Mouse (Mus musculus): ENCODE results near the gene Emg1.
"Not testable (repeated sequence)": the region's sequence is repeated elsewhere in the genome, so short reads cannot be mapped to it uniquely, and the experiment has no call there.

Gene Emg1

DNA sequence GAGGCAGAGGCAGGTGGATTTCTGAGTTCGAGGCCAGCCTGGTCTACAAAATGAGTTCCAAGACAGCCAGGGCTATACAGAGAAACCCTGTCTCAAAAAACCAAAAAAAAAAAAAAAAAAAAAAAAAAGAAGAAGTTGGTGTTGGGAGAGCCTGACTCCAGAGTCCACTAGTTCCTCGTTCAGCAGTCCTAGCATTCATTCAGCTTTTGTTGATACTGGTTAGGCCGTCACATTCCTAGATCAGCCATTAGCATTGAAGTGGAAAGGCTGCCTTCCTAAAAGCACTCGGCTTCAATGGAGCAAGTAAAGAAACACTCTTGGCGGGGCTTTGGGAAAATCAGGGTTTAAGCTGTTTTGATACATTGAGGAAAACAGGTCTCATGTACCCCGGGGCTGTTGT, 29.7 kb downstream of the Emg1 start:
- not testable (repeated sequence) for DNase-seq

DNA sequence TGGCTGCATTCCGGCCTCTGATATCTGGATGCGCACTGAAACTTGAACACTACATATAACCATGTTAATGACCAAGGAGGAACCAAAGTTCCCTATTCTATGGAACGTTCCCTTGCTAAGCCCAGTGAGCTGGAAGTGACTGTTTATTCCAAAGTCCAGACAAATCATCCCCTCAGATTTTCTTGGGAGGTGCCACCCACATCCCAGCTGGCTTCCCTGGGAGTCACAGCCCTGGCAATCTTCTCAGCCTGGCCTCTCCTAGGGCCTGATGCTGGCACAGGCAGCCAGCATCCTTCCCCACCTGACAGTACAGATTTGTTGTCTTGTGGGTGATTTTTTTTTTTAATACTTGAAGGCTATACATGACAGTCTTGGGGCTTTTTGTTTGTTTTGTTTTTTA, 32.5 kb downstream of the Emg1 start:
- no peak for DNase-seq

DNA sequence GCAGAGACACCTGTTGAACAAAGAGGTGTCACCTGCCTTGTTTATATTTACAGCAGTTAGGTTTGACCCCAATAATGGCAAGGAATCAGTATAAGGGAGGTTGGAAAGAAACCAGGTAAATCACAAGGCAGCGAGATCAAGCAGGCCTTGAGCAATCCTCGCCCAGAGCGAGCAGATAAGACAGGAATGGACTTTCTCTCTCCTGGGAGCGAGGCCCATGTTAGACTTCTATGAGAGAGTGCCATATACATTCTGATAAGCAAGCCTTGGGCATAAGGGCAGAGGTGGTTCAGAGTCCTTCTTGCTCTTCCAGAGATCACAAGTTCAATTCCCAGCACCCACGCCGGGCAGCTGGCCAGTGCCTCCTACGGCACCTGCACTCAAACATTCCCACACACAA, 33.2 kb downstream of the Emg1 start:
- DNase-seq, result no peak

DNA sequence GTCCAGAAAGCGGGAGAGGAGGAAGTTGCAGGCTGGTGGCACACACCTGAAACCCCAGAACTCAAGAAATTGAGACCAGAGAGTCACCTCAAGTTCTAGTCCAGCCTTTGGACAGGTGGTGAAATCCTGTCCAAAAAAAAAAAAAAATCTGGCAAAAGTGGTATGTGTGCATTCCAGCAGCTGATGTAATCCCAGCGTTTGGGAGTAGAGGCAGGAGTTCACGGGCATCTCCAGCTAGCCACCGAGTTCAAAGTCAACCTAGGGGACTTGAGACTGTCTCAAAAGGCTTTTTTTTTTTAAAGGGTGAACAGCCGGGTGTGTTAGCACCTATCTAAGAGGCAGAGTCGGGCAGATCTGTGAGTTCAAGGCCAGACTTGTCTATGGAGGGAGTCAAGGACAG, 35.8 kb downstream of the Emg1 start:
- DNase-seq, result no peak

DNA sequence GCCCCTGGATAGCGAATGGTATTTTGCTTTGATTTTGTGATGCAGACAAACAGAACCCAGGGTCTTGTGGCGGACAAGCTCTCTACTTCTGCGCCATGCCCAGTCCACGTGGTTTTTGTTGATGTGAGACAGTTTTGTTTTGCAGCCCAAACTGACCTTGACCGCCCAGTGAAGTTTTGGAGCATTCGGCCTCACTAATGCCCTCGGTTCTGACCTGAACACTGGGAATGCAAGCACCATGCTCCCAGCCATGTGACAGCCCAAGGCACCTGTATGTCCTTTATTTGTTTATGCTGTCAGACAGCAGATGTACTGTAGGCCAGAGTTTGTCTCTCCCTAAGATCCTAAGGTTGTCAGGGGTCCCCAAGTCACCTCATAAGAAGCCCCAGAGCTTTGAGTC, 37.4 kb downstream of the Emg1 start:
- no peak for DNase-seq

DNA sequence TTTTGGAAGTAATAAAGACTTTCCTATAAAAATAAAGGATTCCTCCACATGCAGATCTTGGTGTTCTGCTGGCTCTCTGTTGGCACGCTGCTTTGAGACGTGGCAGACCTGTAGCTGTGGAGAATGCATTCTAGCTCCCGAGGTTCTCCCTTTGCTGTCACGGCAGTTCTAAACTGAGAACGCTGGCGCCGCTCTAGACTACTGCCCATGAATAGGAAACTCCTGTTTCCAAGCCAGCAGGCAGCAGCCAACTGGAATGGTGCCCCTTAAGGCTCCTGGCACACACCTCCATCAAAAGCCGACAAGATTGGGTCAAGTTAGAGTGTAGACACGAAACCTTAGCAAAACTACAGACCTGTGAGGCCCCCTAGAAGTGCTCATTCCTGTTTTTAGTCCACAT, 38.4 kb downstream of the Emg1 start:
- no peak for DNase-seq

DNA sequence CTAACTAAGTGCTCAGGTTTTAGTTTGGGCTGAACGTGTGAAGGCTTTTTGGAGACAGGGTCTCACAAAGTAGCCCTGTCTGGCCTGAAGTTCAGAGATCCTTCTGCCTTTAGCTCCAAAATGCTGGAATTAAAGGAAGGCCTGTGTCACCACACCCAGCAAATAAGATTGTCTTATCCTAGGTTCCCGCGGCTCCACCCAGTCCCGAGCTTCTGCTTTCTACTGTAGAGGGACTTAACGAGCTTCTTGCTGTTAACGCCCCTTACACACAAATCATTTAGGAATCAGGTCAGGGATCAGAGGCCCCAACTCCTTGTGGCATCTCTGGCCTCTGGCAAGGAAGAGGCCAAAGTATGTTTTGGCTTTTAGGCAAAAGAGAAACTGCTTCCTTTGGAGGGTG, 39.9 kb downstream of the Emg1 start:
- DNase-seq, result no peak

DNA sequence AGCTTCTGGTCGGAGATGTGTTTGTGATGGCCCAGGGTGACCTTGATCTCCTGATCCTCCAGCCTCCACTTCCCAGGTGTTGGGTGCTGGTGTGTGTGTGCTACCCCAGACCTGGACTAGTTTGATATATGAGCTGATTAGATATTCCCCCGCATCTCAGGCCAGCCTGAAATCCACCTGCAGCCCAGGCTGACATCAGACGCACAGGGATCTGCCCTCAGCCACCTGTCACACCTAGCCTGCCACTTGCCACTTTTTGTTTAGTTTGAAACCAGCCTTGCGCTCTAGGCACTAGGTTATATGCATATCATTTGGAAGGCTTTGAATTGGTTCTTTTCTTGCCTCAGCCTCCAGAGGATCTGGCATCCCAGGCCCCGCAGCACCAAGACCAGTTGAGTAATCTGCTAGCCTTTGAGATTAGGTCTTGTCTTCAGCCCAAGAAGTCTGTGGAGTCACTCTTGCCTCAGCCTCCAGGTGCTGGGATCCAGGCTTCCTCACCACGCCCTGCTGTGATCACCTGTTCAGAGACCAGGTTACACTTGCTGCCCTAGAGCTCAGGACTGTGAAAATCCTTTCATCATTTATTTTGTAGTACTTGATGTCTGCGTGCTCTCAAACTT, 41.6 kb downstream of the Emg1 start:
- no peak for DNase-seq

DNA sequence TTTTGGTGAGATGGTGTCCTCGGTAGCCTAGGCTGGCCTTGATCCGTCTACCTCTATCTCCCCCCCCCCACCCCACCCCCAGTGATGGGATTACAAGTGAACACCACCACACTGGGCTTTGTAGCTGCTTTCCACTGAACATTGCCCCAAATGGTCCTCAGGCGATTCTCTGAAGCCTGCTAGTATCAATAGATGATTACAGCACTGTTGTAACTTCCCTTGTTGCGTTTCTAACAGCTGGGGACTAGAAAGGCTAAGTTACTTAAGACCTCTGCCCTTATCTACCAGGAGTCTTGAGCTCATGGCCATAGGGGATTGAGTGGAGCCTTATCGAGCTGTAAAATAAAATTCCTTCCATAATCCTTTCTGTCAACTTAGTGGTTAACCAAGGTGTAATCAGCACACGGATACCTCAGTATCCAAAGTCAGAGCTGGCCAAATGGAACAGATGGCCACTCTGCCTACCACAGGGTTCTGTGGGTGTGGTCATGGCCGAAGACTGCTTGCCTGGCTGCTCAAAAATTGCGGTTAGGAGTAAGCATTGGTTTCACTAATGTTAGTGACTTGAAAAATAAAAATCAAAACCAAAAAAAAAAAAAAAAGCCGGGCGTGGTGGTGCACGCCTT, 42.6 kb downstream of the Emg1 start:
- no peak for DNase-seq

DNA sequence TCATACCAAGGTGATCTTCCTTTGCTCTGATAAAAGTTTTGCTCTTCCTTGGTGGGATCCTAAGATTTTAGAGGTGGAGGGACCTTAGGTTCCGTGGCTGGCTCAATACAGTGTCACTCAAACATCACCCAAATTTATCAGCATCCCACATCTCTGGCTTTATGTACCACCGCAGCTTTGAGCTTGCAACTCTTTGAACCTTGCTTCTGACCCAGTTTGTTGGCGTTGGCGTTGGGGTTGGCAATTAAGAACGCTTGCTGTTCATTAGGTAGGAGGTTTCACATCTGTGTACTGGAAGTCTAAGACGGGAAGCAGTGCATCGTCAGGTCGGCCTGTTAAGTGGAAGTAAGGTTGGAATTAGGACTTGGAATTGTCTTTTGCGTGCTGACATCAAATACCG, 47.0 kb downstream of the Emg1 start:
- no peak for DNase-seq

DNA sequence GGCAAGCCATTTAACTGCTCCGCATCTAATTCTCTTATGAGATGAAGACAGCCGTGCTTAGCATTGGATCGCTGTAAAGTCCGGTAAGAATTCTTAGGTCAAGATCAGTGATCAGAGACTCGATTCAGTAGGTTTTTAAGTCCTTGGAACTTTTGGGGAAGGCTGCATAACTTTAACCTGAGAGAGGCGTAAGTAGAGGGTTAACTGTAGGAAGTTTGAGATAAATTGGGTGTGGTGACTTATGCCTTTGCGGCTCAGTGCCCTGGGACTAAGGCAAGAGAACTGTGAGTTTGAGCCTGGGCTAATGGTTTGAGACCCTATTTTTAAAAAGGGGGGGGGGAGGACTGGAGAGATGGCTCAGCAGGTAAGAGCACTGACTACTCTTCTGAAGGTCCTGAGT, 47.7 kb downstream of the Emg1 start:
- no peak for DNase-seq

DNA sequence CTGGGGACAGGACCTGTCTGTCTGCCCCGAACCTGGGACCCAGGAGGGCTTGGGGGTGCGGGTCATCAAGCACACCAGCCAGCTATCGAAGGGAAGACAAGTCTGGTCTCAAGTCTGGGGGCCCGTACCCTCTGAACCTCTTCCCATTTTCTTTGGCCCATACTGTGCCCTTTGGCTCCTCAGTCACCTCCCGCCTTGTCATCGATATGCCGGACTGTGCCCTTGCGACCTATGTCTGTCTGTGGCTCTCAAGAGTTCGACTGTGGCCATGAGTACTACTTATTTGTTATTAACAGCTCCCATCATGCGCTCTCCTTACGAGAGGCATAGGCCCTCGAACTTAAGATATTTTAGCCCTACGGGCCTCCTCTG, 48.6 kb downstream of the Emg1 start:
- no peak for DNase-seq

DNA sequence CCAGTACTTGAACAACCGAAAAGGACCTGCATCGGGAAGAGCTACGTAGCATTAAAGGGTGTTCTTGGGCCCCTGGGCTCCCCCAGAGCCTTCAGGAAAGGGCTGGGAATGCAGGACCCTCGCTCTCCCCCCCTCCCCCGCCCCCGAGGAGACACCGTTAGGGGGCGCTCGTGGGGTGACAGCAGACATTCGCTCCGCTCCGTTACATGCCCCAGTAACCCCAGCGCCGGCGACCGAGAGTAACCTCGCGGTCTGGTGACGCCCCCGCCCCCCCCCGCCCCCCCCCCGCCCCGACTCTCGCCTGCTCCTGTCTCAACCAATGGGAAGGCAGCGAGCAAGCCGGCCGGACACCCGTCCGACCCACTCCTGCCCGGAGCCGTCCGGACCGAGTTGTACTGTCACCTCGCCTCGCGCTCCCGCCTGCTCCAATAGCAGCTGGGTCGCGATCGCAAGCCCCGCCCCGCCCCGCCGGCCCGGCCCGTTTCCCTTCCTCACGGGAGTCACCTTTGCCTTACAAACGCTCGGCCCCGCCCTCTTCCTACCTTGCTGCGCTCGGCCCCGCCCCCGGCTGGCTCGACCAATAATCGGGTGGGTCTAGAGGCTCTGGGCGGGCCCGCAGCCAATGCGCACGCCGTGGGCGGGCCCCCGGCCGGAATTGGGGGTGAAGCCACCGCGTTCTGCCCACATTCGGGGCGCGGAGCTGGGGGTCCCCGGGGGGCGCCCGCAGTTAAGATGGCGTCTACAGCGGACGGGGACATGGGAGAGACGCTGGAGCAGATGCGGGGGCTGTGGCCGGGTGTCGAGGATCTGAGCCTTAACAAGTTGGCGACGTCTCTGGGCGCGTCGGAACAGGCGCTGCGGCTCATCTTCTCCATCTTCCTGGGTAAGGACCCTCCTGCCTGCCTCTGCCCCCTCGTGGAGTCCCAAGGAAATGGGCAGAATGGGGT, 49.2 kb downstream of the Emg1 start, which contains the start of gene Lpcat3:
Gene Lpcat3 (plus strand): TSS at position 551 of the 947 bp plus-strand sequence.
- DNase-seq, result peak; percentile 100

DNA sequence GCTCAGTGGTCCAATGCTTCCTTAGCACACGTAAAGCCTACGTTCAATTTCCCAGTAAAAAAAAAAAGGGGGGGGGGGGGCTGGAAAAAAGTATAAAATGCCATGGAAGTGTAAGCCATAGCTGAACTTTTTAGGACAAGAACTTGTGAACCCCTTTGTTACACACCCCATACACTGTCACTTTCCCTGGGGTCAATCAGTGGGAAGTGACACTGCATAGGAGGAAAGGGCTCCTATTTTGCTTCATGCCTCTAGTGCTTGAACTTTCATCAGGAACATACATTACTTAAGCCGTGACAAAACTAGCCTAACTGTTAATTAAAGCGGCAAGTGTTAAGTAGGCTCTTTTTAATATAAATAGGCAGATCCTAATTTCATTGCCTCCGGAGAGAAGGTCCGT, 50.0 kb downstream of the Emg1 start:
- DNase-seq, result no peak

DNA sequence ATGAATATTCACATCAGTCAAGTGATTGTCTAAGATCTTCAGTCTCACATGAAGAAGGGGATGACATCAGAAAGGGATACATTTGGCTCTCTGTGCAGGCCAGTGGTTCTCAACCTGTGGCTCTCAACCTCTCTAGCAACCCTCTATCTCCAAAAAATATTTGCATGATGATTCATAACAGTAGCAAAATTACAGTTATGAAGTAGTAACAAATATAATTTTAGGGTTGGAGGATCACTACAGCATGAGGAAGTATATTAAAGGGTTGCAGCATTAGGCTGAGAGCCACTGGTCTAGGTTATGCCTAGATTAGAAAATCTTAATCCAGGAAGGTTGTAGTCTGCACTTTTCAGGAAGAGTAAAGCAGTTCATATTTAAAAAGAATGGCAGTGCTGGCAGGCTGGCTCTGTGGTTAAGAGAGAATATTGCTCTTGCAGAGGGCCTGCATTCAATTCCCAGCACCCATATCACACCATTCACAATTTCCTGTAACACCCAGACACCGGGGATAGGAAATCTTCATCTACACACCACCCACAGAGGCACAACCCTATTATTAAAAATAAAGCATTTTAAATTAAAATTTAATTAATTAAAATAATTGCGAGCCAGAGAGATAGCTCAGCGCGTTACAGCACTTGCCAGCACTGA, 50.7 kb downstream of the Emg1 start:
- no peak for DNase-seq

DNA sequence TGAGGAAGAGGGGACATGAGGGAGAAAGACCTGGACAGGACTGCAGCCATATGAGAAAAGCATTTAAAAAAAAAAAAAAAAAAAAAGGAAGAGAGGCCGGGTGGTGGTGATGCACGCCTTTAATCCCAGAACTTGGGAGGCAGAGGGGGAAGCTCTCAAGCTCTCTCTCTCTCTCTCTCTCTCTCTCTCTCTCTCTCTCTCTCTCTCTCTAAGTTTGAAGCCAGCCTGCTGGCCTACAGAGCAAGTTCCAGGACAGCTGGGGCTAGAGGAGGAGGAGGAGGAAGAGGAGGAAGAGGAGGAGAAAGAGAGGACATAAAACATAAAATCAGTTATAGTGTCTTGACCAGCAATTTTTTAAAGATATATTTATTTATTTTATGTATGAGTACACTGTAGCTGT, 53.9 kb downstream of the Emg1 start:
- no peak for DNase-seq

DNA sequence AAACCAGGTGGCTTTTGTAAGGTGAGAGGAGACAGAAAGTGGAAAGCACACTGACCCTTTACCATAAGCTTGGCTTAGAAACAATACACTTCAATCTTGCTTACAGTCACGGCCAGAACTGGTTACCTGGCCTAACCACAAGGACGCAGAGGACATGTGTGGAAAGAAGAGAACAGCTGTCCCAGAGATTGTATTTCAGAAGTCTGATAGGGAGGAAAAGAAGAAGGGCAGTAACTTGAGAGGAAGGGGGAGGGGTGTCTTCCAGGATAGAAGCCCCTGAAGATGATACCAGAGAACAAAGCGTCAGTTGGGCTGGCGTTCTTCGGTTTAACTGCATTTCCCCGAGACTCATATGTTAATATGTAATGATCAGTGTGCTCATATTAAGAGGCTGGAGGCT, 56.1 kb downstream of the Emg1 start:
- DNase-seq, result no peak
